Mouse (Mus musculus) embryo, embryonic 10.5 days (tissue): ENCODE data around the gene Pgrmc2.
A peak's percentile ranks its signal among the peaks of the same experiment; 100 is the strongest.

Experiments used
- DNase-seq: peaks from one replicate; pipeline ENCODE4 v3.0.0-alpha.2; 2015; ENCODE audit warnings: low spot score

Gene Pgrmc2

DNA sequence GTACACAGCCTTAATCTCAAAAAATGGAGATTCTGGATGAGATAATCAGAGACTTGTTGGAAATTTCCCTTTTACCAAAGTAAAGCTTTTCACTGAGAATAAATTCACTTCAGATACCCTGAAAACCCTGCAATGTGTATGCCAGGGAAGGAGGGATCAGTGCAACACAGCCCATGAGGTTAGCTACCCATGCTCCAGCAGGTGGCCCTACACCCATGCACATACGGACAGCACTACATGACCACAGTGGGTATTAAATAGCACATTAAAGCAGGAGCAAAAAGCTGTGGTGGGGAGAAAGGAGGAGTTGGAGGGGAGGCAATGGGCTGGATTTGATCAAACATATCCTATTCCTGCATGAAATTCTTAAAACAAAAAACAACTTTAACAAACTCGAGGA is 12.3 kb downstream of the Pgrmc2 start:
- DNase-seq = no peak

DNA sequence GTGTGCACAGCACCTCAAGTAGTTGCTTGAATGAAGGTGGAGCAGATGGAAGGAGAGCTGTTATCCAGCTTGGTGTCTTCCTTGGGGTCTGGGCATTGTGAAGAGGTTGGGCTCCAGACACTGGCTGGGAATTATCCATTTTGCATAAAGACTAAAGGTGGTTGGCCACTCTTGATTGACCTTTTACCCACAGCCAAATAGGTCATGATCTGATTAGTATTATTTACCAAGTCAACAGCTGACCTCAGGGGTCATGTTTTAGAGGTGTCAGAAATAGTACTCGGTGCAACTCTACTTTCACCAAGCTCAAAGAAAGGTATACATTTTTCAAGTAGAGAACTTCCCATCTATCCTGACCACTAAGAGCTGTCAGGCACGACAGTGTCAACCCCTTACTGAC is 17.5 kb downstream of the Pgrmc2 start:
- no peak for DNase-seq

DNA sequence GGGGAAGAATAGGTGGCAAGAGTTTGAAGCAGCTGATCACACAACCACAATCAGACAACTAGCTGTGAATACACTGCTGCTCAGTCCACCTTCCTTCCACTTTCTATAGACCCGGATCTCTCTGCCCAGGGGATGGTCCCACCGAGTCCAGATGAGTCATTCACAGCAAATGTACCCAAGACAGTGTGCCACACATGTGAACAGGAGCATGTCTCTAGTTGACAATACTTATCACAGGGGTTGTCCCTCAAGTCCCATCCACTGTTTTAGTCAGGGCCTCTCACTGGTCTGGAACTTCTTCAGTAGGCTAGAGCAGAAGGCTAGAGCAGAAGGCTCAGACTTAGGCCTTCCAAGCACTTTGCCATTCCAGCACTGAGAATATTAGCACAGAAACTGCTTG is 20.1 kb downstream of the Pgrmc2 start:
- no peak for DNase-seq

DNA sequence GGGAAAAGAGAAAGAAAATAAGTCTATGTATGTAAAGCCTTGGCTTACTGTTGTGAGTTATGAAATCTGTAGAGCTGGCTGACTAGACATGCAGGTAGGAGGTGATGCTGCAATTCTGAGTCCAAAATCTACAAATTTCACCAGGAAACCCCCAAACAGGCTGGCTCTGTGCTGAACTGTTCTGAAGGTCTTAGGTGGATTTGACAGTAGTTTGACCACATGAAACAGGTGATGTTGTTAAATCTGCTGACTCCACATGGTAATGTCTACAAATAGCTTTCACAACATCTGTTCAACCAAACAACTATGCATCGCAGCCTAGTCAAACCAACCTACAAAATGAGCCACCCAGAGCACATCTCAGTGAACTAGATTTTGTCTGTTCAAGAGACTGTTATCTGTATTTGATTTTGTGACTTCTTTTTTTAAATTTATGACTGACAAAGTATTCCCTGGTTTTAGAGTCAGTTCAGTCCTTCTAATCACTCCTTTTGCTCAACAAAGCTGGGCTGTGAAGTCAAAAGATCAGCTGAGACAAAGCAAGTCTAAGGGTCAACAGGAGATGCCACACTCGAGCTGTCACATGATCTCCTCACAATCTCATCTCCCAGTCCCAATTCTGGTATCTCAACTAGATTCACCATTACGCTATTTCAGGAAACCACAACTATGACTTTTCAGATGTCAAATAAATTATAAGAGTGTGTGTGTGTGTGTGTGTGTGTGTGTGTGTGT is 20.8 kb downstream of the Pgrmc2 start:
- no peak for DNase-seq

DNA sequence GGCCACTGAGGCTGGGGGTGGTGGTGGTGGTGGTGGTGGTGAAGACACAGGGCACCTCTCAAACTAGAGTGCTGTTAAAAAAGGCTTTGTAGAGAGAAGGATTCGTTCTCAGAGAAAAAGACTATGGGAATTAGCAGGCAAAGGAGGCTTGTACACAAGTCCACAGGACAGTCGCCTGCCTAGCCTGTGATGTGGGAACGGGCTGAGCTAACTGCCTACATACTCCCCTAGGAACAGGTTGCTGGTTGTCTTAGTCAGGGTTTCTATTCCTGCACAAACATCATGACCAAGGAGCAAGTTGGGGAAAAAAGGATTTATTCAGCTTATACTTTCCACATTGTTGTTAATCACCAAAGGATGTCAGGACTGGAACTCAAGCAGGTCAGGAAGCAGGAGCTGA is 23.6 kb downstream of the Pgrmc2 start:
- no peak for DNase-seq

DNA sequence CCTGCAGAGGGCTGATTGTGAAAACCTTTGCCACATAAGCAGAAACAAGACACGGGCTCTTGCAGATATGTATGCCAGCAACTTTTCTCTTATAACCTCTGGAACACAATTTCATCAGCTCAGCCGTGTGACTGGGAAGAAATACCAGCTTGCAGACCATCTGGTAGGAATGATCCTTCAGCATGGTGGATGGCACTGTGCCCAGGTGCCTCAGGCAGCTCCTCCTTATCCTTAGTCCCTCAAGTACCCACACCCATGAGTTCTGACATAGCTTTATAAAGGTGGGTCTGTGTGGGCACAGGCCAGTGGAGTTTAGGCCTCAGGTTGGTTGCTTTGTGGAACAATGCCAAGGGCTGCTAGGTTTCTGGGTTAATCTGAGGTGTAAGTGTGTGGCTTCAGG is 24.5 kb downstream of the Pgrmc2 start:
- no peak for DNase-seq

DNA sequence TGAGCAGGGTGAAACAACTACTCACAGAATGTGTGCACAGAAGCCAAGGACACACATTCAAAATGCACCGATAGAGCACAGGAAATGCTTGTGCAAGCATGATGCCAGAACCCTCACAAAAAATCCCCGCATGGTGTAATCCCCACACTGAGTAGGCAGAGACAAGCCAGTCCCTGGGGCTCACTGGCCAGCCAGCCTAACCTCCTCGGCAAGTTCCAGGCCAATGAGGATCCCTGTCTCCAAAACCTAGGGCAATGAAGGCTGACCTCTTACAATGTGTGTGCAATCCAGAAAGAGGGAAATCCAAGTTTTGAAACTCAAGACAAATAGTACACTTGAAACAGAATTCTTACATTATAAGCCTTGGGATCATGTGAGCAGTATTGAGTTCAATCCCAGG is 29.5 kb downstream of the Pgrmc2 start:
- DNase-seq = no peak

DNA sequence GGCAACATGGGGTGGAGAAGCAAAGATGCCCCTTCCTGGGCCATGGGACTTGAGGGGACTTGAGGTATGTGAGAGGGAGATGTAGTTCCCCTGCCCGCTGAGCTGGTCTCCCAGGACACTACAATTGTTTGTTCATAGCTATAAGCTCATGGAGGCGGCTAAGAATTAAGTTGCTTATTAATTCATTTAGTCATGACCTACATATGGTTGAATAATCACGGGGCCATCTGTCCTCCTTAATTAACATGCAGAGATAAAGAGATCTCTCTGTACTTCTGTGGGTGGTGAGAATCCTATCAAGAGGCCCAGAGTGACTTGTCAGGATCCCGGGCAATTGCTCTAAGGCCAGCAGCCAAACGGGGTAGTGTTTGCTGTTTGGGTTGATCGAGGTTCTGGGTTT is 35.0 kb downstream of the Pgrmc2 start:
- no peak for DNase-seq

DNA sequence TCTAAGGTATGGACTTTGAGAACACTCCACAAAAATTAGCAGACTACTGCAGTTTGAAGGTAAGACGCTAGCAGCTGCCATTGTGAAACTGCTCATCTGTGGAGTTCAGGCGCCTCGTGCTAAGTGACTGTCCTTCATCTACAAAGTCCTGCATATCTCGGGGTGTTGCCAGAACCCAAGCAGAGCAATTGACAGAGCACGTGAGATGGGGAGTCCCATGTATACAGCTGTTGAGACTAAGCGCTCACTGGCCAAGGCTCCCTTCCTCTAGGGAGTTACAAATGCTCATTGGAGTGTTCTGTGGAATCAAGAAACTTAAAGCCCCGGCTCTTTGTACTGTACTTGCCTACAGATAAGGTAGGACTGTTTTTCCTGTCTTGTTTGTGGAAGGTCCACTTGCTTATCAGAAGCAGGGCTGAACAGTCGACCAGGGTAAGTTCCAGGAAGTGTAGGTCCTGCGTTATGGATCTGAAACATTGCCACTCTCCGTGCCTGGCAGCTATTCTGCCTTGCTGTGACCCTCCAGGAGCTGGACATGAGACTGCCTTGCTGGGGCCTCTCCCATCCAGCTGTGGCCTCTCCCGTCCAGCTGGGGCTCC is 39.0 kb downstream of the Pgrmc2 start:
- no peak for DNase-seq

DNA sequence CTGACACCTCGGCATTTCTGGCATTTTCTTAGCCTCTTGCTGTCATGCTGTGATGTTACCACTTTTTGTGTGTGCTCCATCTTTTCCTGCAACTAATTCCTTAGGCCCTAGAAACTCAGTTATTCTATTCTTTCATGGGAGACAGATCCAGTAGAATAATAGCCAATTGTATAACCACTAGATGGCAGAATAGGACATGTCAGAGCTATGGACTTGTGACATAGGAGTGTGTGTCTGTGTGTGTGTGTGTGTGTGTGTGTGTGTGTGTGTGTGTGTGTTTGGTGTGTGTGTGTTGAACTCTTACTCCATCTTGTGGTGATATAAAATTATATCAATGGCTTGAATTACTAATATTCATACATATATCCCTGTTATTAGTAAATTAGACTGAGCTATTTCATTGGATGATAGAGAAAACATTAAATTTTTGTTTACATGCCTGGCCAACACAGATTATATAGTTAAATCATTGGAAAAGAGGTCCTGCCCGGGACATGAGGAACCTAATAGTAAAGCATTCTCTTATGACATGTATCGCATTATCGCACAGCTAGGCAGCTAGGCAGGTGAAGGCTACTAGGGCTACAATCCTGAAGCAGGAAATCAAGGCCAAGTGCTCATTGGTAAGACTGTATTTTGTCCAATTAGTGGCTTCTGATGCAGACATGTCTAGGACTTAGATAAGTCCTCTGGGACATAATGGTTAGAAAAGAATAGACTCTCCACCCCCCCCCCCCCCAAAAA is 40.5 kb downstream of the Pgrmc2 start:
- DNase-seq = peak; percentile 71

DNA sequence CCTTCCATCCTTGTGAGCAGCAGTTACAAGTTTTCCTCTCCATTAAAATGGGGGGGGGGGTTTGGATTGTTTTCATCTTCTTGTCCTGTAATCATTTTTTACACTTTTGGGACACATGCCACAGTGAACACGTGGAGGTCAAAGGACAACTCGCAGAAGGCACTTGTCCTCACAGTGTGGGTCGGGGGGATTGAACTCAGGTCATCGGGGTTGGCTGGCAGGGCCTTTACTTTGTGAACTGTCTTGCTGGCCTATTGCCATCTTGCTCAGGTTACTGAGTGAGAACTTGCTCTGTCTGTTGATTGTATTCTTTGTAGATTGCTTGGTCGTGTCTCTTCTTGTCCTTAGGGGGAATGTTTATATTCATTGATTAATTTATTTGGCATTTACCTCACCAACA is 41.6 kb downstream of the Pgrmc2 start:
- no peak for DNase-seq

DNA sequence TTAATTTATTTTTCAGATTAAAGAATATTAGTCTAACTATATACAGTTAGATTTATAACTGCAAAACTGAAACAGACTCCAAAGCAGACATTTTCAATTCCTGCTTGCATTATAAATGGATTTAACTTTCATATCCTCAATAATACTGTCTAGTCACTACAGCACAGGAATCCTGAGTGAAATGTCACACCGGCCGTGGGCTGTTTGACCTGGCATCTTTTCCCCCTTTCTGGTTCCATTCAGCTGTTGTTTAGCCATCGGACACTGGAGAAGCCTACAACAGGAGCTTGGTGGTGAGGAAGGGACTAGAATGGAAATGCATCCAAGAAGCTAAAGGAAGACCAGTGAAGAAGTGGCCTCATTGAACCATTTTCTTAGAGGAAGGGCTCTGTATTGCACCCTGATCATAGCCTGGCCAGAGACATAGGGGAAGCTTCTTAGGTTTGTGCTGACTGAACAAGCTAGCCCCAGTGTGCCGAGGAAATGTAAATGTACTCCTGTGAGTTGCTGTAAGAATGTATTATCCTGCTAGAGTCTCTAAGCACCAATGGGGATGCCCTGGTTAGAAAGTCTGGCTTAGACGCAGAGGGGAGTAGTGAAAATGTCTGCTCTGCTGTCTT is 44.4 kb downstream of the Pgrmc2 start:
- DNase-seq = no peak

DNA sequence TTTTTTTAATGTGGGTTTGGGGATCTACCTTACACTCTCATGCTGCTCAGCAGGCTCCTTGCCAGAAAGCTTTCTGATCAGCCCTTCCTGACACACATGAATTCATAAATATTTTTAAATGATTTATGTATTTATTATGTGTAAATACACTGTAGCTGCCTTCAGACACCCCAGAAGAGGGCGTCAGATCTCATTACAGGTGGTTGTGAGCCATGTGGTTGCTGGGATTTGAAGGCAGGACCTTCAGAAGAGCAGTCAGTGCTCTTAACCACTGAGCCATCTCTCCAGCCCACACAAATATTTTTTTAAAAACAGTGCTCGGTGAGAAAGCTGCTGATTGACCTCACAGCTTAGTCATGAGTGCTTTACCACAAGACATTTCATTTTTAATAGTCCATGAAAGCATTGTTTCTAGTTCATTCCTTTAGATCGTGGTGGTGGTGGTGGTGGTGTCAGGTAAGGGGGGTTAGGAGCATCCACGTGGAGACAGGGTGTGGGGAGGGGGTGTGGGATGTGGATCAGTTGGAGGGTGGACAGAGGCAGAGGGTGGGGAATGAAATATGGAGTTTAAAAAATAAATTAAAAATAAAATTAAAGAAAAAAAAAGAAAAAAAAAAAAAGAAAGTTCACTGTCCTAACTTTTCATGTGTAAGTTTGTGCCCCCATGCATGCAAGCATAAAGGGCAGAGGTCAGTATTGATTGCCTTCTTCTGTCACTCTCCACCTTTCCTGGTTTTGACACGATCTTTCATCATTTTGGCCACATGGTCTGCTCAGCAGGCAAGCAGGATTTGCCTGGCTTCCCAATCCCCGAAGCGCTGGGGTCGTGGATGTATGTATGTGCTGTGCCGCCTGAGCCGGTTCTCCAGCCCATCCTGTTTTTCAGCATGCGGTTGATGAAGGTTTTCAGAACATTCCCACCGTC is 51.3 kb downstream of the Pgrmc2 start:
- no peak for DNase-seq

DNA sequence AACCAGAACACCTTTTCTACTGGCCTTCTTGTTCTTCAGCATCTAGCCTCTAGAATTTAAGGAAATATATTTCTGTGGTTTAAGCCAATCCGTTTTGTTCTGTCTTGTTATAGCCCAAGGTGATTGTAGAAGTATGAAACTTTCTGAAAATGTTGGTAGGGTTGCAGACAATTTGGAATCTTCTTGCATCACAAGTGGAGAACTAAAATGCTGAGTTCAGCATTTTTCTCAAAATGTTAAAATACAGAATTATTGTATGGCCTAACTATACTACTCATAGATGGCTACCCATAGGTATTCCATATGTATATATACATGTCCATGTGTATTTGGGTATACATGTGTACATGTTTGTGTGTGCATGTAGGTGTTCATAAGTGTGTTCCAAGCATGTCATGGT is 52.1 kb downstream of the Pgrmc2 start:
- DNase-seq = no peak

DNA sequence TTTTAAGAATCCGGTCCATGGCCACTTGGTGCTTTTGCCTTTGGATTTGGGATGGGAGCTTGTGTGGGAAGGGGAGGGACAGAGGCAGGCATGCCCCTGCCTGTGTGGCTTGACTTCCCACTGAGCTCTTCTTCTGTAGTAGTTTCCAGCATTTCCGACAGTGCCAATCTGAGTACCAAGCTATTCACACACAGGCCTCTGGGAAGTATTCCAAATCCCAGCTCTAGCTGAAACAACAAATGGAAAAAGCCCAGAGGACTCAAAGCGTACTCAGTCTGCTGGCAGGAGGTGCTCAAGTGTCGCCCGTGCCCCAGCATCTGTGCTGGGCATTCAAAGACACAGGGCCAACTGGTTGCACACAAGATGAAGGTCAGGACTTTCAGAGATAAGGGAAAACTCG is 60.9 kb downstream of the Pgrmc2 start:
- no peak for DNase-seq

DNA sequence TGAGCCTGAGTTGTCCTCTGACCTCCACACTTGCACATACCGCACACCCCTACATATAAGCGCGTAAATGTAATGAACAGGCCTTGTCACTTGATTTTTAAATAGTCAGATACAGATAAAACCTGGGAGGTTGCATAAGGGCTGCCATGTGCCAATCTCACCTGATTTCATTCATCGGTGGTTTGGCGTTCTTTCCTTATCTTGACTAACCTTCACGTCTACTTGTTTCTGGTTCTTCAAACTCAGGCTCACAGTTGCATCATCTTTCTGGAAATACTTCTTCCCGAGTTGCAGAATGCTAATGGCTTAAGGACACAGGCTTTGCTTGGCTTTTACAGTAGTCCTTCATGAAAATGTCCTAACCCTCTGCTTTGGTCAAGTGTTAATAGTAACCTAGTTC is 62.2 kb downstream of the Pgrmc2 start:
- no peak for DNase-seq

DNA sequence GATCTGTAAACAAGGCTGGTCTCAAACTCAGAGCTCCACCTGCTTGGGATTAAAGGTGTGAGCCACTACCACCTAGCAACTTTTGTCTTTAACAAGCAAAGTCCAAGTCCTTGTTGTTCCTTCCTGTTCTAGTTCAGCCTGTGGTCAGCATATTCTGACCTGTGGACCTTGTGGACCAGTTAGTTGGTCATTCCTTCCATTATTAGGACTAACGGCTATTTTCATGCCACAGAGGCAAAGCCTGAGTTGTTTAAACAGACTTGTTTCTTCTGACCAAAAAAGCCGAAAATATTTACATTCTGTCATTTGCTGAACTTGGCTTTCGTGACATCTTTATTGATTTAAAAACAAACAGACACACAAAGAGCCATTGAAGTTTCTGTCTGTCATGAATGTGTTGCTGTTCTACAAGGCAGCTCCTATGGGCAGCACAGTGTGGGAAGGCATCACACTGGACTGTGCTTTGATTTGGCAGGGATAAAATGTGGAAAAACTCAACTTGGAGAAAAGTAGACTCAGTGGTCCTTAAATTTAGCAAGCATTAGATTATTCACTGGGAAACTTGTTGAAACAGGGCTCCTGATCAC is 64.7 kb downstream of the Pgrmc2 start:
- no peak for DNase-seq
